Mouse (Mus musculus): ENCODE measurements around the gene Ccar1. TPM values are rescaled to one million over a fixed set of nuclear protein-coding genes. Genes with fewer than 3 reads are reported as not detected.
"Not testable (repeated sequence)": the region's sequence is repeated elsewhere in the genome, so short reads cannot be mapped to it uniquely, and the experiment has no call there.

Ccar1 gene
- total RNA-seq, 2 experiments from 2014 or later: 31.1 to 33.0 TPM

DNA sequence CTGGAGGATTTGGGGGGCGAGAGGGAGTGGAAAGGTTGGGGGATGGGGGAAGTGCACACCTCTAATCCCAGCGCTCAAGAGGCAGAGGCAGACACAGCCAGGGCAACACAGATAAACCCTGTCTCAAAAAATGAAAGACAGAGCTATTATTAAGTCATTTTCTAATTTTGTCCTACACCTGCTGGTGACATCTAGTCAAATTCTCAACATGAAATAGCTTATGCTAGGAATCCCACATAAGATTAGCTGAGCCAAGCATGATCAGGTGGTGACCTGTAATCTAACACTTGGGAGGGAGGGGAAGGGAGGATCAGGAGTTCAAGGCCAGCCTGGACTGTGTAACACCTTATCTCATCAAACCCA, 986 bp upstream of the Ccar1 start:
- H3K27ac ChIP-seq: peak overlapping the region; percentile 98
- peak; percentile 32 for DNase-seq
- intact Hi-C loops (cut with DNase I): loop anchor here (5.0 kb wide), 2 partner anchors 129 to 229 kb away; partner anchors contain the start of genes Hnrnph3, Pbld2 and Slc25a16
- H3K4me3 ChIP-seq: peak overlapping the region; percentile 89
- TF ChIP-seq CTCF (IDR thresholded peaks at IDR 0.05): no peak

- intact Hi-C loops (cut with DNase I): loop anchor here (5.0 kb wide), 2 partner anchors 131 to 231 kb away; partner anchors contain the start of genes Hnrnph3, Pbld2 and Slc25a16
- Histone ChIP-seq H3K27ac (peak overlapping the region; percentile 98), H3K4me3 (peak overlapping the region; percentile 89)
- TF ChIP-seq CTCF (IDR thresholded peaks at IDR 0.05): no peak
- DNase-seq: no peak
Observed at GRCm38 (mm10) chr10:62791251-62792176, 572 bp downstream of the Ccar1 start.

DNA sequence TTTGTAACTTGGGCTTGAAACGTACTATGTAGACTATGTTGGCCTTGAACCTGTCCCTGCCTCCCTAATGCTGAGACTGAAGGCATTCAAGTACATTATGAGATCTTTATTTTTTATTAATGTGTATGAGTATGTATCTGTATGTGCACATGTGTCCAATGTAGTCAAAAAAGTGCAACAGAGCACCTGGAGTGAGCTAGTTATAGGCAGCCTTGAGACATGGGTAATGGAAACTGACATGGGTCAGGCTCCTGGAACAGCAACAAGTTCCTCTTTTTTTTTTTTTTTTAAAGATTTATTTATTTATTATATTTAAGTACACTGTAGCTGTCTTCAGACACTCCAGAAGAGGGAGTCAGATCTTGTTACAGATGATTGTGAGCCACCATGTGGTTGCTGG, 10.3 kb downstream of the Ccar1 start:
- H3K27ac ChIP-seq; H3K4me3 ChIP-seq; intact Hi-C loops (cut with DNase I); DNase-seq: not testable (repeated sequence)

- TF ChIP-seq CTCF (IDR thresholded peaks at IDR 0.05): no peak
- Histone ChIP-seq H3K27ac (no peak overlapping the region), H3K4me3 (no peak overlapping the region)
- intact Hi-C loops (cut with DNase I): loop anchor here (5.0 kb wide), 1 partner anchor 37 kb away; no protein-coding TSS in a partner anchor
- no peak for DNase-seq
Observed at GRCm38 (mm10) chr10:62750781-62751180, 41.3 kb downstream of the Ccar1 start.

GRCm38 (mm10) chr10:62739961-62740737, 51.9 kb downstream of the Ccar1 start:
- no peak for TF ChIP-seq CTCF (IDR thresholded peaks at IDR 0.05)
- intact Hi-C loops (cut with DNase I): no loop called here
- H3K27ac ChIP-seq: no peak overlapping the region
- DNase-seq: no peak
- H3K4me3 ChIP-seq: no peak overlapping the region

DNA sequence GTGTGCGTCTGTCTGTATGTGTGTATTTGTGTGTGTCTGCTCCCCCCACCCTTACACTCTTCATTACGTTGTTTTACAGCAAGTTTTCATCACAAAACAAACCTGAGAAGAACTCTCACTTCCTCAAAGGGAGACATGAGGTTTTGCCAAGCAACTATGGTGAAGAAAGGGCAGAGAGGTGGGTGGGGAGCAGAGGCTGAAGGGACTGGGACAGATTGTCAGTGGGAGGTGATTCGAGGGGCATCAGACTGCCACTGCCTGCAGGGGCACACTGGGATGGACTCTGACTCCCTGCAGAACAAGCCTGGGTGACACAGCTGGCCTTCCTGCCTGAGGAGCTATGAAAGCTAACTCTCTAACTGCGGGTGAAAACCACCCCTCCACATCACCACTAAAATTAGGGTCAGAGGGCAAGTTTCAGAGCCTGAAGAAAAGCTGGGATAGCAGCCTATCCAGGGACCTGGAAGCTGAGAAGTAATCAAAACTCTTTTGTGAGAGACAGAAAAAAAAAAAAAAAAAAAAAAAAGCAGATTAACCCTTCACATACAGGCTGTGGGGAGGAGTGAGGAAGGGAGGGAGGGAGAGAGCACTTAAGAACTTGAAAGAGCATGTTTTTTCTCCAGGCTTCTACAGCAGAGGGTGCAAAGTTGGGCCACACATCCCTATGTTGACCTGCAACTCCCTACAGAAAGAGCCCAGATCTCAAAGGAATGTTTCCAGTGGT, 55.0 kb downstream of the Ccar1 start:
- intact Hi-C loops (cut with DNase I): no loop called here
- TF ChIP-seq CTCF (IDR thresholded peaks at IDR 0.05): no peak
- H3K4me3 ChIP-seq: no peak overlapping the region

DNA sequence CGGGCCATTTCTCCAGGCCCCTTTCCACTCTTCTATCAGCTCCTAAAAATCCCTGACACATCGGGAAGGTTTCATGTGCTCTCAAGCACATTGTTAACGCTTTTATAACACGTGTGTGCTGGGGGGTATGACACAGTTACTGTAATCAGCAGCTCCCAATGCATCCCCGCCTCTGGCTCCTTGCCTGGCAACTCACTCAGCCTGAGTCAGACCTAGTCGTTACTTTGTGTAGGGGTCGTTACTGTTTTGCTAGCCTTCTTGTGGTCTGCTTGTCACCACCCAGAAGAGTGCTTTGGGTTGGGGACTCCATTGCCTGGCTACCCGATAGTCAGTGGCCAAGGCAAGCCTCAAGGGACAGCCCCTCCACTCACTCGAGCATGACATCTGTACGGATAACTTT, 61.3 kb downstream of the Ccar1 start:
- intact Hi-C loops (cut with DNase I): no loop called here
- TF ChIP-seq CTCF (IDR thresholded peaks at IDR 0.05): no peak
- H3K4me3 ChIP-seq: no peak overlapping the region
- DNase-seq: no peak
- H3K27ac ChIP-seq: no peak overlapping the region

More for the DNA sequence above, 55.0 kb downstream of the Ccar1 start:
- no peak overlapping the region for H3K27ac ChIP-seq
- no peak for DNase-seq

DNA sequence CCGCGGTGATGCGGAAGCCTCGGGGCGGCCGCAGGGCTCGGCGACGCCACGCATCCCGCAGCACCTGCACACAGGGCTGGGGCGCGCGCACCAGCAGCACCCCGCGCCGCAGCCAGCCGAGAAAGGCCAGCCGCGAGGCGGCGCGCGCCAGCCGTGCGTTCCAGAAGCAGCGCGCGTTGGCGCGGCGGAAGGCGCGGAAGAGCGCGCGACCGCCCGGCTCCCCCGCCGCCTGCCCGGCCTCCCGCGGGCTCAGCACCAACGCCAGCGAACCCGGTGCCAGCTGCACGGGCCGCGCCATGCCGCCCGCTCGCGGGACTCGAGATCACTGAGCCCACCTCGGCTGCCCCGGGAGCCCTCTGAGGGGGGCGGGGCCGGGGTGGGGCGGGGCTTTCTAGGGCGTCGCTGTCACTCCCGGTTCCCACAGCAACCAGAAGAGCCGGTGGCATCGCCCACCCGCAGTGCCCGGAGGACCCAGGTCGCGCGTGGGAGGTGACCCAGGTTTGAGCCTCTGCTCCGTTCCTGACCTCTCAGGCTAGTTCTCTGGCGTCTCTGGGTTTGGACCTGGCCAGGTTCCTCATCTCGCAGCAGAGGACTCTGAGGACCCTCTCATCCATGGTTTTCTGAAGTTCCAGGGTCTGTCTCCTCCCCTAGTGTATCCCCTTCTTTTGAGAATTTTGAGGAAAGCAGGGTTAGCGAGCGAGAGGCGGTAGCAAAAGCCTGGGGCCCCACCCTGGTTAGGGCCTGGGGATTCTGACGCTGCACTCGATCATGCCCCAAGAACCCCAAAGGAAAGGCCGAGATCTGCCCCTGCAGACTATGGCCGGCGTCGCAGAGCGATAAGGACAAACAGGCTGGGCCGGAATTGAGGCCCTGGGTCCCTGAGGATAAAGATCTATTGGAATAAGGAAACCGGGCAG, 66.1 kb downstream of the Ccar1 start, which contains the start of gene Stox1:
Stox1 (minus strand) TSS at position 358 of the 917 bp plus-strand sequence.
- Histone ChIP-seq H3K4me3 (peak within 1 kb of the TSS; percentile 91), H3K27ac (no peak within 1 kb of the TSS)
- peak; percentile 70 for DNase-seq
- intact Hi-C loops (cut with DNase I): no loop called here
- peak; percentile 52 for TF ChIP-seq CTCF (IDR thresholded peaks at IDR 0.05)

GRCm38 (mm10) chr10:62724936-62725335, 67.2 kb downstream of the Ccar1 start:
- TF ChIP-seq CTCF (IDR thresholded peaks at IDR 0.05): no peak
- Histone ChIP-seq H3K27ac (no peak overlapping the region), H3K4me3 (no peak overlapping the region)
- intact Hi-C loops (cut with DNase I): no loop called here
- DNase-seq: no peak

GRCm38 (mm10) chr10:62722701-62723100, 69.4 kb downstream of the Ccar1 start:
- TF ChIP-seq CTCF (IDR thresholded peaks at IDR 0.05): no peak
- Histone ChIP-seq H3K4me3 (no peak overlapping the region), H3K27ac (no peak overlapping the region)
- DNase-seq: no peak
- intact Hi-C loops (cut with DNase I): no loop called here

DNA sequence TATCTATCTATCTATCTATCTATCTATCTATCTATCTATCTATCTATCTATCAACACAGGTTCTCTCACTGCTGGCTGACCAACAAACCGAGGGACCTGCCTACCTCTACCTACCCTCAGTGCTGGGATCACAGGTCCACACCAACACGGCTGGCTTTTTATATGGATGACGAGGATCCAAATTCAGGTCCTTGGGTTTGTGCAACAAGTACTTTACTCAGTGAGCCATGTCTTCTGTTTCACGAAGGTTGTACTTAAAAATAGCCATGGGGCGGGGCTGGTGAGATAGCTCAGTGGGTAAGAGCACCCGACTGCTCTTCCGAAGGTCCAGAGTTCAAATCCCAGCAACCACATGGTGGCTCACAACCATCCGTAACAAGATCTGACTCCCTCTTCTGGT, 71.5 kb downstream of the Ccar1 start:
- DNase-seq; intact Hi-C loops (cut with DNase I); H3K4me3 ChIP-seq; H3K27ac ChIP-seq: not testable (repeated sequence)

All from gastrocnemius, adult 2 months (tissue).